Comparison of ENCODE assay signal across 24 mouse cellular contexts in genomic region chr13:48448119-48448518, GRCm38 (mm10).
DNase-seq lines count a peak whose midpoint lies in the region; ATAC-seq and TF ChIP-seq lines count a peak whose summit lies in the region.
"Had no signal": no experiment of that assay in that cellular context is flagged by ENCODE, and none has a peak within 500 bp of the region (broad histone marks: within the 10 kb centered on the region; RNA-seq: fewer than 3 reads in every experiment).

No protein-coding gene starts in this region.

- DNase-seq in frontal cortex, adult 2 months (ENCODE audit: extremely low spot score in 1 of 2, low spot score in 1 of 2): peak; percentile 4 to 52
- no peak for DNase-seq in frontal cortex, postnatal 25 days (ENCODE audit: low spot score in 2 of 2)
- DNase-seq in right cerebral cortex, adult 18-20 months: peak; percentile 48
- DNase-seq in right cerebral cortex, postnatal 10 days (ENCODE audit: low spot score in 2 of 2): no peak
- DNase-seq in Patski (ENCODE audit: low read depth, low spot score): no peak
- no peak for DNase-seq in urinary bladder, adult 18-20 months (ENCODE audit: low spot score in 2 of 2)
- DNase-seq in embryo, embryonic 9.5 days (ENCODE audit: extremely low spot score): no peak
- DNase-seq: adrenal gland, postnatal 14 days; cerebellum, adult 9-10 months; forebrain, postnatal 0 days; gastrocnemius, postnatal 36 days; heart, adult 2 months; heart, postnatal 36 days; kidney, adult 18-20 months; retina, postnatal 1 day; thymus, adult 18-20 months; thymus, postnatal 36 days had no signal

- H3K4me2 ChIP-seq in myocyte (ENCODE audit: low read depth): no peak overlapping the region
- H3K4me2 ChIP-seq: heart, embryonic 15.5 days; hindbrain, embryonic 13.5 days; midbrain, embryonic 15.5 days; neural tube, embryonic 13.5 days; stomach, embryonic 15.5 days had no signal

- no peak for TF ChIP-seq POLR2A in myocyte (IDR thresholded peaks at IDR 0.05; ENCODE audit: insufficient read length, low read depth)

- no peak for TF ChIP-seq CTCF in Patski (IDR thresholded peaks at IDR 0.05)

- no peaks in the 10 kb centered on the region for H3K36me3 ChIP-seq in myocyte (ENCODE audit: control insufficient read depth, insufficient read depth)
- H3K36me3 ChIP-seq: embryonic facial prominence, embryonic 10.5 days; heart, embryonic 15.5 days; hindbrain, embryonic 13.5 days; midbrain, embryonic 15.5 days; neural tube, embryonic 13.5 days; stomach, embryonic 15.5 days had no signal

- H3K4me3 ChIP-seq in myocyte: no peak overlapping the region
- H3K4me3 ChIP-seq: embryonic facial prominence, embryonic 10.5 days; heart, adult 2 months; heart, embryonic 15.5 days; hindbrain, embryonic 13.5 days; midbrain, embryonic 15.5 days; neural tube, embryonic 13.5 days; stomach, embryonic 15.5 days had no signal

- no peaks in the 10 kb centered on the region for H3K79me2 ChIP-seq in myocyte (ENCODE audit: control insufficient read depth, insufficient read depth)

- no peak overlapping the region for H3ac ChIP-seq in myocyte (ENCODE audit: control insufficient read depth, insufficient read length)

- ATAC-seq in Patski: peak; percentile 47
- ATAC-seq: forebrain, postnatal 0 days; midbrain, embryonic 15.5 days had no signal

- POLR2A ChIA-PET in Patski (lab: Charles Lee): no interaction called here

- CTCF ChIA-PET in Patski (lab: Charles Lee): no interaction called here

- in situ Hi-C loops in Patski (cut with MboI; ENCODE audit: low pct_unique_long_range_greater_than_20kb): no loop called here

- H3K27me3 ChIP-seq in Patski (no peaks in the 10 kb centered on the region), myocyte (ENCODE audit: control insufficient read depth, insufficient read depth, insufficient read length) (no peaks in the 10 kb centered on the region)
- H3K27me3 ChIP-seq: heart, embryonic 15.5 days; midbrain, embryonic 15.5 days; neural tube, embryonic 13.5 days; stomach, embryonic 15.5 days had no signal

TF ChIP-seq in myocyte, 11 proteins besides CTCF, POLR2A, EP300 and RAD21:
- TF ChIP-seq MYOD1 (IDR thresholded peaks at IDR 0.05; ENCODE audit: control insufficient read depth in 1 of 3, insufficient read length in 2 of 3, low read depth in 2 of 3) (no peak), REST (IDR thresholded peaks at IDR 0.05; ENCODE audit: insufficient read depth, insufficient read length) (no peak), TCF3 (IDR thresholded peaks at IDR 0.05; ENCODE audit: insufficient read length, low read depth) (no peak), MAX (IDR thresholded peaks at IDR 0.05; ENCODE audit: low read depth) (no peak), MYOG (IDR thresholded peaks at IDR 0.05; ENCODE audit: control insufficient read depth in 1 of 3, insufficient read depth in 1 of 3, insufficient read length in 2 of 3, low read depth in 2 of 3) (no peak), E2F4 (IDR thresholded peaks at IDR 0.05; ENCODE audit: insufficient read depth) (no peak), CEBPB (IDR thresholded peaks at IDR 0.05; ENCODE audit: insufficient read depth, poor library complexity, severe bottlenecking) (peak; percentile 38; the same call in 1 of the 2 replicates), TCF12 (IDR thresholded peaks at IDR 0.05; ENCODE audit: insufficient read depth, poor library complexity, severe bottlenecking) (no peak), USF1 (IDR thresholded peaks at IDR 0.05; ENCODE audit: low read depth) (peak; percentile 72), POLR2AphosphoS2 (IDR thresholded peaks at IDR 0.05; ENCODE audit: insufficient read length, low read depth) (no peak), SRF (IDR thresholded peaks at IDR 0.05; ENCODE audit: control insufficient read depth, insufficient read length, low read depth) (no peak)

Comparison
In these comparisons a context has a peak if more than half of its experiments do, and no peak if none do; other contexts are left out.
1. DNase-seq: peak in frontal cortex, adult 2 months (2 of 2) and right cerebral cortex, adult 18-20 months (single experiment); none in frontal cortex, postnatal 25 days (0 of 2), right cerebral cortex, postnatal 10 days (0 of 2), Patski (single experiment), urinary bladder, adult 18-20 months (0 of 2) and embryo, embryonic 9.5 days (single experiment).